Mouse (Mus musculus) ES-E14 (cell line): ENCODE measurements around the gene Kcnq5. TPM values are rescaled to one million over a fixed set of nuclear protein-coding genes. Genes with fewer than 3 reads are reported as not detected.
"Not testable (repeated sequence)": the region's sequence is repeated elsewhere in the genome, so short reads cannot be mapped to it uniquely, and the experiment has no call there.

Experiments used
- DNase-seq: peaks from one replicate; pipeline ENCODE4 v3.0.0-alpha.2; 2013; ENCODE audit warnings: low read depth, low spot score
- H3K27ac ChIP-seq: 2 replicates; pipeline ENCODE4 v1.5.1; 2012; ENCODE audit warnings: low read depth, mild to moderate bottlenecking, low read length, moderate library complexity, mixed read lengths; ENCODE audit not compliant: poor library complexity, insufficient read depth, severe bottlenecking
- H3K36me3 ChIP-seq: 2 replicates; pipeline ENCODE4 v1.6.1; 2012; ENCODE audit warnings: mild to moderate bottlenecking, low read length, moderate library complexity, mixed read lengths; ENCODE audit not compliant: control insufficient read depth, poor library complexity, insufficient read depth, severe bottlenecking
- H3K4me1 ChIP-seq, 2 experiments: fragments of 150-350 bp in 1 of 2; sonication (generic) in 1 of 2; 2 replicates each; pipeline ENCODE4 v1.6.1; 2012; ENCODE audit warnings: low read length in 2 of 2, mild to moderate bottlenecking in 1 of 2, mixed read lengths in 1 of 2; ENCODE audit not compliant: control insufficient read depth in 2 of 2, insufficient read depth in 2 of 2, poor library complexity in 1 of 2
- H3K4me3 ChIP-seq, 2 experiments: fragments of 150-350 bp in 1 of 2; sonication (generic) in 1 of 2; 2 replicates each; pipeline ENCODE4 v1.5.1; 2012; ENCODE audit warnings: low read length in 2 of 2, low read depth in 1 of 2, mild to moderate bottlenecking in 1 of 2, mixed read lengths in 1 of 2; ENCODE audit not compliant: insufficient read depth in 1 of 2, poor library complexity in 1 of 2, severe bottlenecking in 1 of 2
- H3K9ac ChIP-seq: 2 replicates; pipeline ENCODE4 v1.6.1; 2012; ENCODE audit warnings: low read depth, mild to moderate bottlenecking, low read length, mixed read lengths; ENCODE audit not compliant: poor library complexity, insufficient read depth, severe bottlenecking
- H3K9me3 ChIP-seq: fragments of 150-350 bp; sonication (generic); 2 replicates; pipeline ENCODE4 v1.6.1; 2012; ENCODE audit warnings: low read depth, mild to moderate bottlenecking, low read length; ENCODE audit not compliant: control insufficient read depth, insufficient read depth
- CHD2 ChIP-seq: IDR thresholded peaks from 2 replicates; pipeline ENCODE4 v1.6.1; 2014; ENCODE audit warnings: mild to moderate bottlenecking, low read depth, low read length, inconsistent platforms
- HCFC1 ChIP-seq: IDR thresholded peaks from 2 replicates; pipeline ENCODE4 v1.6.1; 2012; ENCODE audit warnings: low read length, inconsistent platforms, borderline replicate concordance; ENCODE audit not compliant: insufficient read depth
- MAFK ChIP-seq: IDR thresholded peaks from 2 replicates; pipeline ENCODE4 v1.6.1; 2014; ENCODE audit warnings: mild to moderate bottlenecking, low read depth, low read length, inconsistent platforms; ENCODE audit not compliant: insufficient read depth
- ZC3H11A ChIP-seq: IDR thresholded peaks from 2 replicates; pipeline ENCODE4 v1.6.1; 2012; ENCODE audit warnings: low read depth, mild to moderate bottlenecking, inconsistent platforms, low read length, borderline replicate concordance
- ZNF384 ChIP-seq: IDR thresholded peaks from 2 replicates; pipeline ENCODE4 v1.6.1; 2012; ENCODE audit warnings: low read depth, low read length, inconsistent platforms
- in situ Hi-C, 2 experiments: fragments of 600-800 bp; cut with MboI; formaldehyde crosslinking; loops; one replicate each; pipeline ENCODE4 v1.15.1; 2025; ENCODE audit warnings: low sequenced_read_pairs in 2 of 2, inconsistent platforms in 1 of 2; ENCODE audit not compliant: unreplicated experiment in 2 of 2
- total RNA-seq: library from RNA; depleted of rRNA; stranded (reverse); fragments of 300-350 nt; gene quantifications from 2 replicates; pipeline ENCODE4 v1.2.3, GENCODE M21; 2012

The Kcnq5 gene
- total RNA-seq, 1 experiment: 0.45 TPM

DNA sequence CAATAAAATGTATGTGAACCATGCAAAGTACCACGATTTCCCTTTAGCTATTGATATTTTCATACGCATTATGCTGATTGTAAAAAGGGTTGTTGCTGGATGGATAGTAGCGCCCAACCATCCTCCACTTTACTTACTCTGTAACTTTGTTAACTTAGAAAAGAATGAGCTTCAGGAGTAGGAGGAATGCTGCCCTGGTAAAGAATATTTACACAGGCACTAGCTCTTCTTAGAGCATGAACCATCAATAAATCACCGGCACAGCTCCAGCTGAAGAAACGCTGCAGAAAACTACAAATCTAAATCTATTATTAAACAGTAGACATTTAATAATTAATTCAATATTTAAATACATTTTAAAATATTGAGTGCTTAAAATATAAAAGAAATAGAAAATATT is 184.2 kb downstream of the Kcnq5 start:
- Histone ChIP-seq H3K9me3 (no peaks in the 10 kb centered on the region), H3K9ac (no peak overlapping the region), H3K36me3 (no peaks in the 10 kb centered on the region), H3K27ac (no peak overlapping the region), H3K4me1 (no peaks in the 10 kb centered on the region), H3K4me3 (no peak overlapping the region)
- DNase-seq: no peak
- TF ChIP-seq CHD2 (no peak), HCFC1 (no peak), ZNF384 (no peak), ZC3H11A (no peak), MAFK (no peak)
- in situ Hi-C loops: no loop called here

DNA sequence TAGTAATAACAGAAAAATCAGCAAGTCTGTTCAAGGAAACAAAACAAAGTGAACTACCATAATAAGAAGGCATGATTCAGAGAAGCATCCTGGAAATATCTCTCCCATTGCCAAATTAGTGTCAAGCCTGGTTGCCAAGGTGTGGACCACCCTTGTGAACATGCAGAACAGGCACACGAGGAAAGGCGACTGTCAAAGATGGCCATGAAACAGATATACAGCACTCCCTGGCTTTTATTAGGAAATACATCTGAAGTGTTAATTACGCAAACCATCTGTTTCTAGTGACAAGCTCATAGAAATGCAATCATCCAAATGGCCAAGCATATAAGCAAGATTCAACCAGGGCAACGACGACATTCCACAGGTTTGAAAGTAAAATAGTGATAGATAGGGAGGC is 187.8 kb downstream of the Kcnq5 start:
- in situ Hi-C loops: no loop called here
- no peak overlapping the region for H3K9ac ChIP-seq
- H3K4me1 ChIP-seq: no peaks in the 10 kb centered on the region
- no peak overlapping the region for H3K4me3 ChIP-seq
- DNase-seq: no peak
- H3K27ac ChIP-seq: no peak overlapping the region
- TF ChIP-seq MAFK (no peak), CHD2 (no peak), ZC3H11A (no peak), HCFC1 (no peak), ZNF384 (no peak)
- no peaks in the 10 kb centered on the region for H3K36me3 ChIP-seq
- no peaks in the 10 kb centered on the region for H3K9me3 ChIP-seq

DNA sequence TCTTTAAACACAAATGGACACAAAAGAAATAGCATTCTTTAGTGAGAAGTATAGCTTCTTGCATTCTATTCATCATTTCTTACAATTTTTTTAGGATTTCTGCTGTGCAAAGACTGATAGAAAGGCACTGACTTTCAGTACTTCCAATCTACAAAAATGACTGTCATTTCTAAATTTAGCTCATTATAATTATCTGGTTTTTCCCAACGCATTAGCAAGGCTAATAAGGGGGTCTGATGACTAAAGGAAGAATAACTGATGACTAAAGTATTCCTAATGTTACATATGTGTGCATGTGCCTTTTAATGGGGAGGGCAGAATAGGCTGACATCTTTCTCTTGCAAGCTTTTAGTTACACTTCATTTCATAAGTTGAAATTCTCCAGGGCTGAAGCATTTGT is 191.2 kb downstream of the Kcnq5 start:
- H3K4me3 ChIP-seq: no peak overlapping the region
- in situ Hi-C loops: no loop called here
- TF ChIP-seq ZNF384 (no peak), MAFK (no peak), CHD2 (no peak), ZC3H11A (no peak), HCFC1 (no peak)
- no peaks in the 10 kb centered on the region for H3K36me3 ChIP-seq
- H3K9me3 ChIP-seq: no peaks in the 10 kb centered on the region
- no peak overlapping the region for H3K27ac ChIP-seq
- H3K4me1 ChIP-seq: no peaks in the 10 kb centered on the region
- DNase-seq: no peak
- no peak overlapping the region for H3K9ac ChIP-seq

DNA sequence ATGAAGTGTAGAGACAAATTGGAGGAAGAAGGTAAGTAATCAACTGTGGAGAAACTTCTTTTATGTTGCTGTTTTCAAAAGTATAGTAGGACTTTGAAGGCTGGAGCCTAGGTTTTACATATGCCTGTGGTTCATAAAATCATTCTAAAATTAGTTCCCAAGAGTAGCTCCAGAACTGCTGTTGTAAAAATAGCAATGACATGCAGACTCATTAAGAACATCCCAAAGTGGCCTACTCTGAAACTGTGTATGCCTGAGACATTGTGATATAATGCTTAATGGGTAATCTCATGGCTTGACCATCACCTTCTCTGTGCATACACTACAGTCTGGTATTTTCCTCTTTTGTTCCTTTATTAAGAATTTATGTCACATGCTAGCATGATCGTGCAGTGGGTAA is 212.4 kb downstream of the Kcnq5 start:
- H3K9me3 ChIP-seq: no peaks in the 10 kb centered on the region
- no peaks in the 10 kb centered on the region for H3K4me1 ChIP-seq
- H3K36me3 ChIP-seq: no peaks in the 10 kb centered on the region
- H3K4me3 ChIP-seq: no peak overlapping the region
- H3K9ac ChIP-seq: no peak overlapping the region
- no peak for DNase-seq
- no peak overlapping the region for H3K27ac ChIP-seq
- TF ChIP-seq HCFC1 (no peak), CHD2 (no peak), ZC3H11A (no peak), MAFK (no peak), ZNF384 (no peak)
- in situ Hi-C loops: no loop called here

DNA sequence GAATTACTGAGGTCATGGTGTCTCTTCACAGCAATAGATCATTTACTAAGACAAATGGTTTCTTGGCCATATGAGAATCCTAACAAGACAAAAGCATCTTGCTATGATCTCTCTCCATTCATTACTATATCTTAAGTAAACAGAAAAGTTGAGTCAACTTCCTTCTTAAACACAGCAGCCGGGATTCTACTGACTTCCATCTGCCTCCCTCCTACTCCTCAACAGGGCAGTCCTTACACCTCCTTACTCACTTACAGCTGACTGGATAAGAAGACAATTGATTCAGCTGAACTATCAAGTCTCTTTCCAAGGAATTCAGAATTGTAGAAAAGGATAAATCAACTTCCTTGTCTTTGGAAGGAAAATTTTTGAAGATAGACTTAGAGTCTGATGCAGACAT is 232.6 kb downstream of the Kcnq5 start:
- Histone ChIP-seq H3K9ac (no peak overlapping the region), H3K4me1 (no peaks in the 10 kb centered on the region), H3K4me3 (no peak overlapping the region), H3K9me3 (no peaks in the 10 kb centered on the region), H3K36me3 (no peaks in the 10 kb centered on the region), H3K27ac (no peak overlapping the region)
- DNase-seq: no peak
- in situ Hi-C loops: no loop called here
- TF ChIP-seq MAFK (no peak), CHD2 (no peak), HCFC1 (no peak), ZC3H11A (no peak), ZNF384 (no peak)

DNA sequence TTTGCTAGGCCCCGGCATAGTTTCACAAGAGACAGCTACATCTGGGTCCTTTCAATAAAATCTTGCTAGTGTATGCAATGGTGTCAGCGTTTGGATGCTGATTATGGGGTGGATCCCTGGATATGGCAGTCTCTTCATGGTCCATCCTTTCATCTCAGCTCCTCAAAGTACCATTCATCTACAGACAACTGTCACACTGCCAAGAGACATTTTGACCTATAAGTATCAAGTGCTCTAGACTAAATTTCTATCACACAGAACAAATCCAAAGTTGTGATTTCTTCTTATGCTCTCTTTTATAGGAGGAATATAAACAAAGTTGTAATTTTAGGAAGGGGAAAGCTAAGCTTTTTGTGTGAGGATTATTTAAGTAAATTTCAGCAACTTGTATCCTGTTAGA is 238.5 kb downstream of the Kcnq5 start:
- H3K9ac ChIP-seq, H3K9me3 ChIP-seq, DNase-seq, H3K4me1 ChIP-seq, in situ Hi-C loops, H3K27ac ChIP-seq, H3K4me3 ChIP-seq, H3K36me3 ChIP-seq: not testable (repeated sequence)
